15 mouse cellular contexts compared by ENCODE assay signal in the genomic region with DNA sequence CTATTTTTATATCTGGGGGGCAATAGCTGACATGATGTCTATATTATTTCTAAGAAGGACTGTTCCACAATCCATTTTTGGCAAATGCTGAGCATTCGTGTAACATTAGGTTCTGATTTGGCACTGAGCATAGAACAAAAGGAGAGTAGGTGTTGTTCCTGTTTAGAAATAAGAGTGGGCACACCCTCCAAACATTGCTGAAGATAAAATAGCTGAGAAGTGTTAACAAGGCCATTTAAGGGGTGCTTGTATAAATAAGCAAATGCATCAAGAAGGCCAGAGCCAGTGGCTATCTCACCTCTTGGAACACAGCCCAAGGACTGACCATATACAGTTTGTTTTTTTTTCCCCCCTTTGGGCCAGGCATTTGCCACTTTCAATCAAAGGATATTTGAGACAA. TPM values are rescaled to one million over a fixed set of nuclear protein-coding genes. Genes with fewer than 3 reads are reported as not detected.
"Had no signal": no experiment of that assay in that cellular context is flagged by ENCODE, and none has a peak within 500 bp of the region (broad histone marks: within the 10 kb centered on the region; RNA-seq: fewer than 3 reads in every experiment).

No protein-coding gene starts in this region.

- H3K27ac ChIP-seq: hindbrain, postnatal 0 days; kidney, postnatal 0 days; limb, embryonic 13.5 days; liver, embryonic 14.5 days; midbrain, embryonic 12.5 days; stomach, postnatal 0 days had no signal

- H3K4me3 ChIP-seq: limb, embryonic 13.5 days; midbrain, embryonic 12.5 days had no signal

- H3K4me1 ChIP-seq: midbrain, embryonic 12.5 days had no signal

- DNase-seq: kidney, adult 11 months; kidney, adult 9 months; kidney, postnatal 36 days; left cerebral cortex, postnatal 4 days; lung, embryonic 14.5 days; right cerebral cortex, postnatal 25 days; thymus, adult 18-20 months; thymus, postnatal 14 days had no signal

RNA-seq across cellular contexts. Expression of a gene that starts 35.1 kb away (rescaled TPM):
- polyA plus RNA-seq: liver, adult 2 months had no signal
